Mouse (Mus musculus) heart, adult 2 months (tissue): Measurements from ENCODE around the gene Gdpd3. TPM values are rescaled to one million over a fixed set of nuclear protein-coding genes. Genes with fewer than 3 reads are reported as not detected.
A peak's percentile ranks its signal among the peaks of the same experiment; 100 is the strongest.

Experiments used
- DNase-seq, 2 experiments: peaks; one replicate each; pipeline ENCODE4 v3.0.0; 2021
- H3K27ac ChIP-seq: fragments of 200-600 bp; 2 replicates; pipeline ENCODE4 v1.8.1; 2022
- H3K27me3 ChIP-seq: fragments of 200-500 bp; 2 replicates; pipeline ENCODE4 v1.6.1; 2012; ENCODE audit warnings: mild to moderate bottlenecking, low read length, inconsistent platforms, mixed read lengths; ENCODE audit not compliant: control insufficient read depth, insufficient read depth
- H3K36me3 ChIP-seq: fragments of 200-500 bp; 2 replicates; pipeline ENCODE4 v1.6.1; 2012; ENCODE audit warnings: low read length, inconsistent platforms; ENCODE audit not compliant: control insufficient read depth, insufficient read depth
- H3K4me1 ChIP-seq: fragments of 200-500 bp; 2 replicates; pipeline ENCODE4 v1.6.1; 2011; ENCODE audit warnings: low read length; ENCODE audit not compliant: control insufficient read depth, insufficient read depth
- H3K4me3 ChIP-seq: fragments of 200-600 bp; 2 replicates; pipeline ENCODE4 v1.8.1; 2022
- H3K79me2 ChIP-seq: fragments of 200-500 bp; replicated peaks from 2 replicates; pipeline ENCODE4 v1.6.1; 2012; ENCODE audit warnings: mild to moderate bottlenecking, inconsistent platforms, low read length, moderate library complexity, mixed read lengths; ENCODE audit not compliant: control insufficient read depth, insufficient read depth
- H3K9ac ChIP-seq: fragments of 200-500 bp; 2 replicates; pipeline ENCODE4 v1.6.1; 2012; ENCODE audit warnings: low read depth, mild to moderate bottlenecking, control low read depth, inconsistent platforms, low read length, mixed read lengths
- CTCF ChIP-seq: fragments of 200-600 bp; IDR thresholded peaks from 2 replicates; pipeline ENCODE4 v1.8.1; 2022; ENCODE audit warnings: antibody characterized with exemption, mild to moderate bottlenecking, moderate library complexity
- EP300 ChIP-seq: fragments of 200-500 bp; IDR thresholded peaks from 2 replicates; pipeline ENCODE4 v1.6.1; 2011; ENCODE audit warnings: low read depth, low read length, control low read depth; ENCODE audit not compliant: insufficient read depth
- POLR2A ChIP-seq: fragments of 200-500 bp; IDR thresholded peaks from 2 replicates; pipeline ENCODE4 v1.6.1; 2011; ENCODE audit warnings: mild to moderate bottlenecking, low read depth, low read length, control low read depth; ENCODE audit not compliant: insufficient read depth
- WGBS: fragments of 180-500 bp; shearing (Covaris S2); methylation state at CpG from one replicate; pipeline ENCODE4 v1.1.7; 2018; 5-methylcytosine and 5-hydroxymethylcytosine counted together
- intact Hi-C: fragments of 180-260 bp; cut with DNase I; formaldehyde crosslinking; loops from one replicate; pipeline ENCODE4 v1.15.1; 2025
- polyA plus RNA-seq: library from polyadenylated mRNA; depleted of rRNA; stranded (reverse); fragments of >200 nt; gene quantifications from 2 replicates; pipeline ENCODE4 v1.2.3, GENCODE M21; 2012
- total RNA-seq, 2 experiments: library from RNA; stranded (reverse); gene quantifications; 2 replicates each; pipeline ENCODE4 v1.2.3; 2021

The Gdpd3 gene
- total and polyA plus RNA-seq, 3 experiments = 1.3 to 4.3 (median 1.3) TPM

- Histone ChIP-seq H3K9ac (peak within 1 kb of the TSS; percentile 96), H3K4me3 (peak within 1 kb of the TSS; percentile 81), H3K79me2 (no peaks in the 10 kb centered on the region; the same call in 1 of the 2 replicates), H3K27me3 (no peaks in the 10 kb centered on the region), H3K36me3 (peaks cover 6% of the 10 kb centered on the region; the same call in 1 of the 2 replicates), H3K27ac (peak within 1 kb of the TSS; percentile 94), H3K4me1 (peaks cover 11% of the 10 kb centered on the region)
- DNase-seq = peak; percentile 90 to 94
- intact Hi-C loops = loop anchor here (1.0 kb wide), 1 partner anchor 268 kb away; the partner anchor contains the start of gene Maz
- WGBS = 2% methylated on average over 30 of the region's 38 CpGs
- TF ChIP-seq POLR2A (no peak), EP300 (0 out of 2 replicates have a peak, but pooled peaks have one; percentile 35), CTCF (peak; percentile 82)
Measured at GRCm38 (mm10) chr7:126759050-126759671, 7.0 kb upstream of the Gdpd3 start, which contains the start of gene Mapk3. Mapk3 (plus strand) TSS chr7:126759601.

DNA sequence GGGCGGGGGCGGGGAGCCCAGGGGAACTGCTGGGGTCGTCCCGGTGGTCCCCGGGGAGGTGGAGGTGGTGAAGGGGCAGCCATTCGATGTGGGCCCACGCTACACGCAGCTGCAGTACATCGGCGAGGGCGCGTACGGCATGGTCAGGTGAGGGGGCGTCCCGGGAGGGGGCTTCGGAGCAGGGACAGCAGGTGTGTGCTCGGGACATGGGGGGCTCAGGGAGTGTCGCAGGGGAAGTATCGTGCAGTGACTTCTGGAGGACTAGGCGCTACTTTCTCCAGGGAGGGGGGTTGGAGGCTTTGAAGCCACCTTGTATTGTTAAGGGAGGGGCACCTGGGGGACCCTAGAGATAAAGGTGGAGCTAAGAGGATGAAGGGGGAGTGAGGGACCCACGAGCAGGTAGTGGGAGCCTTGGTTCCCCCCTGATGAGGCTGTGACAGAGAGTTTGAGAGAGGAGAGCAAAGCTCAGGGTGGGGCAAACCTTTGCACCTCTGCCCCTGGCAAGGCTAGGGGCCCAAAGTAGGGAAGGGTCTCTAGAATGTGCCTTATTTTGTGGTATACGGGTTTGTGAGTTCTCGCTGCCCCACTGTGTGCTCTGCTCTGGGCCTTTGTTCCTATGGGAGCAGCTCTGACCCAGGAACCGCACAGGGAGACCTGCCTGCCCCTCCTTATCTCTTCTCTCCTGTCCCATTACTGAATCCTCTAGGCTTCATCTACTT lies 6.3 kb upstream of the Gdpd3 start:
- TF ChIP-seq POLR2A (no peak), CTCF (no peak)
- H3K9ac ChIP-seq = peak overlapping the region; percentile 96
- no peaks in the 10 kb centered on the region; the same call in 1 of the 2 replicates for H3K79me2 ChIP-seq
- peak overlapping the region; percentile 94 for H3K27ac ChIP-seq
- peaks cover 11% of the 10 kb centered on the region for H3K4me1 ChIP-seq
- intact Hi-C loops = loop anchor here (1.0 to 2.0 kb wide), 3 partner anchors 17 to 267 kb away; partner anchors contain the start of genes Maz and Ypel3
- H3K27me3 ChIP-seq = no peaks in the 10 kb centered on the region
- peaks cover 6% of the 10 kb centered on the region; the same call in 1 of the 2 replicates for H3K36me3 ChIP-seq
- 2% methylated on average over 22 of the region's 24 CpGs for WGBS
- DNase-seq = peak in 1 of 2 experiments; percentile 64
- H3K4me3 ChIP-seq = peak overlapping the region; percentile 81

GRCm38 (mm10) chr7:126760391-126760802 lies 5.7 kb upstream of the Gdpd3 start:
- Histone ChIP-seq H3K9ac (peak overlapping the region; percentile 96), H3K27ac (peak overlapping the region; percentile 94), H3K79me2 (no peaks in the 10 kb centered on the region; the same call in 1 of the 2 replicates), H3K27me3 (no peaks in the 10 kb centered on the region), H3K36me3 (peaks cover 6% of the 10 kb centered on the region; the same call in 1 of the 2 replicates), H3K4me3 (peak overlapping the region; percentile 81), H3K4me1 (peaks cover 8% of the 10 kb centered on the region)
- DNase-seq = peak; percentile 82 to 89
- TF ChIP-seq EP300 = peak; percentile 64; the same call in 1 of the 2 replicates
- no peak for TF ChIP-seq CTCF
- TF ChIP-seq POLR2A = peak; percentile 91
- intact Hi-C loops = loop anchor here (2.0 kb wide), 2 partner anchors 16 to 38 kb away; partner anchors contain the start of gene Ypel3
- 10% methylated on average over 3 of the region's 3 CpGs for WGBS

DNA sequence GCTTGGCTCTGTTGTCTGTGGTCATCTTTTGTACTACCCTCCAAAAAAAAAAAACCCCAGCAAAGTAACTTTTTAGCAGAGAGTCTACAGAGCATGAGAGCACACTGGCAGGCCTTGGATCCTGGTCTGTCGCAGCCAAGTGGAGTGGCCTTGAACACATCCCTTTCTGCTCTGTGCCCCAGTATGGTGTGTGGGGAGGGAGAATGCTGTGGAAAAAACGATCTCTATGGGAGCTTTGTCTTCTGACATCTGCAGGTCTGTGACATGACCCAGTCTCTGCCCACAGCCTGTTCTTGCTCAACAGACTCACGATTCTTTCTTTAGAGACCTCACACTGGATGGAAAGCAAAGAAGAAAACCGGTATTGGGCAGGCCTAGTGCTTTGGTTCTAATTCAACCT lies 5.2 kb upstream of the Gdpd3 start:
- Histone ChIP-seq H3K36me3 (peaks cover 6% of the 10 kb centered on the region; the same call in 1 of the 2 replicates), H3K4me3 (peak overlapping the region; percentile 81; the same call in 1 of the 2 replicates), H3K4me1 (peaks cover 8% of the 10 kb centered on the region), H3K79me2 (no peaks in the 10 kb centered on the region; the same call in 1 of the 2 replicates), H3K9ac (no peak overlapping the region), H3K27ac (peak overlapping the region; percentile 94), H3K27me3 (no peaks in the 10 kb centered on the region)
- DNase-seq = no peak
- intact Hi-C loops = loop anchor here (2.0 kb wide), 2 partner anchors 16 to 38 kb away; partner anchors contain the start of gene Ypel3
- TF ChIP-seq POLR2A (no peak), EP300 (no peak), CTCF (no peak)
- WGBS = 47% methylated on average over 4 of the region's 4 CpGs

- Histone ChIP-seq H3K79me2 (no peaks in the 10 kb centered on the region; the same call in 1 of the 2 replicates), H3K27ac (peak overlapping the region; percentile 94), H3K9ac (no peak overlapping the region), H3K4me3 (peak overlapping the region; percentile 81; the same call in 1 of the 2 replicates), H3K27me3 (no peaks in the 10 kb centered on the region), H3K4me1 (peaks cover 8% of the 10 kb centered on the region), H3K36me3 (peaks cover 6% of the 10 kb centered on the region; the same call in 1 of the 2 replicates)
- no peak for DNase-seq
- TF ChIP-seq POLR2A (peak; percentile 26; the same call in 1 of the 2 replicates), CTCF (no peak), EP300 (peak; percentile 76; the same call in 1 of the 2 replicates)
- WGBS = 37% methylated on average over 6 of the region's 6 CpGs
- intact Hi-C loops = loop anchor here (2.0 kb wide), 2 partner anchors 15 to 37 kb away; partner anchors contain the start of gene Ypel3
Measured at GRCm38 (mm10) chr7:126761529-126762067, 4.5 kb upstream of the Gdpd3 start.
